Mouse (Mus musculus) v-Abl transformed pro-B cells (cell line): ENCODE measurements at regions not wholly inside any gene's neighbourhood (a gene's known extent, or its start where the extent isn't known, plus 50 kb on each side); places are given as distances from the start of the nearest gene placed in this dataset.
"Not testable (repeated sequence)": the region's sequence is repeated elsewhere in the genome, so short reads cannot be mapped to it uniquely, and the experiment has no call there.

Experiments used
- in situ Hi-C, 2 experiments: fragments of 400-800 bp; cut with MboI; formaldehyde crosslinking; loops; one replicate each; pipeline ENCODE4 v1.15.1; 2025; ENCODE audit not compliant: unreplicated experiment in 2 of 2

GRCm38 (mm10) chr3:134330943-134331342 is 94.7 kb downstream of the Cxxc4 start:
- in situ Hi-C loops = no loop called here

- in situ Hi-C loops = no loop called here
These were observed 95.3 kb downstream of the Cxxc4 start for GRCm38 (mm10) chr3:134331499-134332153.

GRCm38 (mm10) chr3:134339093-134339695 is 102.9 kb downstream of the Cxxc4 start:
- in situ Hi-C loops = not testable (repeated sequence)

- in situ Hi-C loops = no loop called here
These were observed 129.7 kb downstream of the Cxxc4 start for GRCm38 (mm10) chr3:134365948-134366347.

GRCm38 (mm10) chr3:134366761-134367160 is 130.5 kb downstream of the Cxxc4 start:
- in situ Hi-C loops = no loop called here

GRCm38 (mm10) chr3:134368591-134368990 is 132.3 kb downstream of the Cxxc4 start:
- in situ Hi-C loops = no loop called here

GRCm38 (mm10) chr3:134369126-134369525 is 132.8 kb downstream of the Cxxc4 start:
- in situ Hi-C loops = no loop called here

GRCm38 (mm10) chr3:134379549-134379948 is 143.3 kb downstream of the Cxxc4 start:
- in situ Hi-C loops = no loop called here

GRCm38 (mm10) chr3:134390472-134391336 is 154.4 kb downstream of the Cxxc4 start:
- in situ Hi-C loops = no loop called here

- in situ Hi-C loops = no loop called here
These were observed 164.3 kb downstream of the Cxxc4 start for GRCm38 (mm10) chr3:134400395-134401090.

GRCm38 (mm10) chr3:134415606-134416328 is 179.5 kb downstream of the Cxxc4 start:
- in situ Hi-C loops = no loop called here

- in situ Hi-C loops = no loop called here
These were observed 191.3 kb downstream of the Cxxc4 start for GRCm38 (mm10) chr3:134427633-134428032.

GRCm38 (mm10) chr3:134466611-134467010 is 230.3 kb downstream of the Cxxc4 start:
- in situ Hi-C loops = no loop called here

GRCm38 (mm10) chr3:134487280-134487679 is 251.0 kb downstream of the Cxxc4 start:
- in situ Hi-C loops = no loop called here

- in situ Hi-C loops = no loop called here
These were observed 253.8 kb downstream of the Cxxc4 start for GRCm38 (mm10) chr3:134489966-134490543.

- in situ Hi-C loops = no loop called here
These were observed 273.4 kb downstream of the Cxxc4 start for GRCm38 (mm10) chr3:134509702-134510101.

GRCm38 (mm10) chr3:134525795-134526194 is 289.5 kb downstream of the Cxxc4 start:
- in situ Hi-C loops = no loop called here

- in situ Hi-C loops = no loop called here
These were observed 268.7 kb upstream of the Tacr3 start for GRCm38 (mm10) chr3:134560144-134560543.

- in situ Hi-C loops = no loop called here
These were observed 250.0 kb upstream of the Tacr3 start for GRCm38 (mm10) chr3:134578759-134579158.

- in situ Hi-C loops = no loop called here
These were observed 240.2 kb upstream of the Tacr3 start for GRCm38 (mm10) chr3:134588630-134589029.
